Mouse (Mus musculus): Measurements from ENCODE around the gene Btaf1. TPM values are rescaled to one million over a fixed set of nuclear protein-coding genes. Genes with fewer than 3 reads are reported as not detected.

The Btaf1 gene
- total RNA-seq, 2 experiments from 2014 or later: 31.0 to 35.6 TPM

- TF ChIP-seq CTCF (IDR thresholded peaks at IDR 0.05): no peak
- Histone ChIP-seq H3K27ac (peak overlapping the region; percentile 6; the same call in 1 of the 2 replicates), H3K4me3 (no peak overlapping the region)
- no peak for DNase-seq (ENCODE audit: extremely low spot score in 1 of 2, low spot score in 2 of 2)
- intact Hi-C loops (cut with DNase I): no loop called here
Measured at GRCm38 (mm10) chr19:37029771-37030170, 103.9 kb downstream of the Btaf1 start.

- TF ChIP-seq CTCF (IDR thresholded peaks at IDR 0.05): no peak
- no peak for DNase-seq (ENCODE audit: extremely low spot score in 1 of 2, low spot score in 2 of 2)
- Histone ChIP-seq H3K27ac (no peak overlapping the region), H3K4me3 (no peak overlapping the region)
- intact Hi-C loops (cut with DNase I): no loop called here
Measured at GRCm38 (mm10) chr19:37031446-37031845, 105.6 kb downstream of the Btaf1 start.

- intact Hi-C loops (cut with DNase I): no loop called here
- no peak for TF ChIP-seq CTCF (IDR thresholded peaks at IDR 0.05)
- DNase-seq (ENCODE audit: extremely low spot score in 1 of 2, low spot score in 2 of 2): no peak
- Histone ChIP-seq H3K4me3 (no peak overlapping the region), H3K27ac (peak overlapping the region; percentile 69)
Measured at GRCm38 (mm10) chr19:37032364-37032763, 106.5 kb downstream of the Btaf1 start.

- no peak overlapping the region for H3K4me3 ChIP-seq
- H3K27ac ChIP-seq: no peak overlapping the region
- TF ChIP-seq CTCF (IDR thresholded peaks at IDR 0.05): no peak
- no peak for DNase-seq (ENCODE audit: extremely low spot score in 1 of 2, low spot score in 2 of 2)
- intact Hi-C loops (cut with DNase I): no loop called here
Measured at GRCm38 (mm10) chr19:37040906-37041305, 115.0 kb downstream of the Btaf1 start.

- Histone ChIP-seq H3K4me3 (no peak overlapping the region), H3K27ac (no peak overlapping the region)
- no peak for TF ChIP-seq CTCF (IDR thresholded peaks at IDR 0.05)
- intact Hi-C loops (cut with DNase I): no loop called here
- DNase-seq (ENCODE audit: extremely low spot score in 1 of 2, low spot score in 2 of 2): no peak
Measured at GRCm38 (mm10) chr19:37044431-37044830, 118.6 kb downstream of the Btaf1 start.

- intact Hi-C loops (cut with DNase I): no loop called here
- Histone ChIP-seq H3K4me3 (no peak overlapping the region), H3K27ac (no peak overlapping the region)
- TF ChIP-seq CTCF (IDR thresholded peaks at IDR 0.05): no peak
- no peak for DNase-seq (ENCODE audit: extremely low spot score in 1 of 2, low spot score in 2 of 2)
Measured at GRCm38 (mm10) chr19:37048507-37048906, 122.6 kb downstream of the Btaf1 start.

GRCm38 (mm10) chr19:37050643-37051345 lies 124.9 kb downstream of the Btaf1 start:
- TF ChIP-seq CTCF (IDR thresholded peaks at IDR 0.05): peak; percentile 71
- peak in 1 of 2 experiments; percentile 49 for DNase-seq (ENCODE audit: extremely low spot score in 1 of 2, low spot score in 2 of 2)
- intact Hi-C loops (cut with DNase I): loop anchor here (2.0 kb wide), 2 partner anchors 158 to 214 kb away; partner anchors contain the start of gene Cpeb3

GRCm38 (mm10) chr19:37055976-37056556 lies 130.2 kb downstream of the Btaf1 start:
- no peak for TF ChIP-seq CTCF (IDR thresholded peaks at IDR 0.05)
- intact Hi-C loops (cut with DNase I): loop anchor here (5.0 kb wide), 1 partner anchor 116 kb away; no protein-coding TSS in a partner anchor
- no peak for DNase-seq (ENCODE audit: extremely low spot score in 1 of 2, low spot score in 2 of 2)
- Histone ChIP-seq H3K4me3 (no peak overlapping the region), H3K27ac (peak overlapping the region; percentile 63)

More at GRCm38 (mm10) chr19:37050643-37051345, 124.9 kb downstream of the Btaf1 start:
- Histone ChIP-seq H3K4me3 (no peak overlapping the region), H3K27ac (no peak overlapping the region)

GRCm38 (mm10) chr19:37057161-37057905 lies 131.5 kb downstream of the Btaf1 start:
- TF ChIP-seq CTCF (IDR thresholded peaks at IDR 0.05): no peak
- no peak for DNase-seq (ENCODE audit: extremely low spot score in 1 of 2, low spot score in 2 of 2)
- peak overlapping the region; percentile 63 for H3K27ac ChIP-seq
- H3K4me3 ChIP-seq: no peak overlapping the region
- intact Hi-C loops (cut with DNase I): loop anchor here (5.0 kb wide), 1 partner anchor 115 kb away; no protein-coding TSS in a partner anchor

GRCm38 (mm10) chr19:37059623-37060022 lies 133.7 kb downstream of the Btaf1 start:
- intact Hi-C loops (cut with DNase I): loop anchor here (5.0 kb wide), 1 partner anchor 113 kb away; no protein-coding TSS in a partner anchor
- no peak for TF ChIP-seq CTCF (IDR thresholded peaks at IDR 0.05)
- no peak for DNase-seq (ENCODE audit: extremely low spot score in 1 of 2, low spot score in 2 of 2)
- H3K4me3 ChIP-seq: no peak overlapping the region
- H3K27ac ChIP-seq: peak overlapping the region; percentile 16; the same call in 1 of the 2 replicates

GRCm38 (mm10) chr19:37060078-37060477 lies 134.2 kb downstream of the Btaf1 start:
- H3K27ac ChIP-seq: peak overlapping the region; percentile 16; the same call in 1 of the 2 replicates
- DNase-seq (ENCODE audit: extremely low spot score in 1 of 2, low spot score in 2 of 2): no peak
- H3K4me3 ChIP-seq: no peak overlapping the region
- TF ChIP-seq CTCF (IDR thresholded peaks at IDR 0.05): no peak
- intact Hi-C loops (cut with DNase I): no loop called here

Other genes starting within 250 kb of the Btaf1 start
- gene Ppp1r3c, start 189.4 kb upstream of the Btaf1 start, total RNA-seq (2021): 10 to 100 TPM; 48.4 to 58.1 TPM
- gene Tnks2, start 91.8 kb upstream of the Btaf1 start, total RNA-seq (2021): 100 to 1,000 TPM; 109 to 124 TPM
- 1 to 10 TPM; 6.5 to 8.9 TPM for gene Fgfbp3, start 6.5 kb upstream of the Btaf1 start, total RNA-seq (2021)